In genomic region chr12:59076996-59077395, GRCm38 (mm10) we compare ENCODE assay signal across 22 mouse cellular contexts. TPM values are rescaled to one million over a fixed set of nuclear protein-coding genes. Genes with fewer than 3 reads are reported as not detected.
DNase-seq lines count a peak whose midpoint lies in the region; ATAC-seq and TF ChIP-seq lines count a peak whose summit lies in the region.
"Had no signal": no experiment of that assay in that cellular context is flagged by ENCODE, and none has a peak within 500 bp of the region (broad histone marks: within the 10 kb centered on the region; RNA-seq: fewer than 3 reads in every experiment).

No protein-coding gene starts in this region.

- ATAC-seq in stomach, postnatal 0 days (ENCODE audit: low FRiP score, low TSS enrichment) = no peak
- ATAC-seq in kidney, embryonic 14.5 days (ENCODE audit: low FRiP score, low TSS enrichment) = no peak
- ATAC-seq: activated CD4-positive, CD25-positive, alpha-beta regulatory T cell, adult 4 months; forebrain, embryonic 14.5 days; forebrain, embryonic 16.5 days; Patski had no signal

- WGBS in stomach, postnatal 0 days = 70% methylated on average over 3 of the region's 3 CpGs
- WGBS in kidney, embryonic 14.5 days = 84% methylated on average over 3 of the region's 3 CpGs

- intact Hi-C loops in heart, postnatal 10 days (cut with DNase I) = no loop called here

- no peaks in the 10 kb centered on the region for H3K27me3 ChIP-seq in stomach, postnatal 0 days (ENCODE audit: control insufficient read depth, insufficient read depth, low read length)
- no peaks in the 10 kb centered on the region for H3K27me3 ChIP-seq in kidney, embryonic 14.5 days (ENCODE audit: control insufficient read depth, insufficient read depth, low read length)
- H3K27me3 ChIP-seq: embryonic facial prominence, embryonic 13.5 days; embryonic facial prominence, embryonic 15.5 days; forebrain, embryonic 12.5 days; Patski had no signal

- H3K4me2 ChIP-seq in stomach, postnatal 0 days (replicated peaks; ENCODE audit: low read depth) = no peak overlapping the region
- no peak overlapping the region for H3K4me2 ChIP-seq in kidney, embryonic 14.5 days (replicated peaks; ENCODE audit: low read depth, low read length)
- H3K4me2 ChIP-seq: embryonic facial prominence, embryonic 13.5 days; embryonic facial prominence, embryonic 15.5 days; forebrain, embryonic 12.5 days had no signal

- no peak overlapping the region for H3K4me3 ChIP-seq in stomach, postnatal 0 days (ENCODE audit: low read depth, low read length)
- H3K4me3 ChIP-seq in kidney, embryonic 14.5 days (ENCODE audit: low read length) = no peak overlapping the region
- H3K4me3 ChIP-seq: embryonic facial prominence, embryonic 13.5 days; embryonic facial prominence, embryonic 15.5 days; erythroblast, embryonic 14.5 days; forebrain, embryonic 10.5 days; forebrain, embryonic 12.5 days had no signal

- TF ChIP-seq CTCF in stomach, postnatal 0 days (IDR thresholded peaks at IDR 0.05; ENCODE audit: low read depth) = no peak

- DNase-seq in heart, adult 11 months = peak; percentile 16
- DNase-seq in heart, postnatal 10 days = no peak
- peak; percentile 19 for DNase-seq in NIH3T3 (ENCODE audit: low read depth)
- DNase-seq in stomach, postnatal 0 days (ENCODE audit: low spot score) = no peak
- no peak for DNase-seq in frontal cortex, postnatal 36 days (ENCODE audit: low spot score in 2 of 2)
- DNase-seq: adrenal gland, postnatal 10 days; B cell, adult 2 months; cerebellum, adult 11-12 months; cerebellum, adult 2 months; cerebellum, adult 9-10 months; cerebellum, postnatal 10 days; cerebellum, postnatal 25 days had no signal

- H3K36me3 ChIP-seq in stomach, postnatal 0 days (ENCODE audit: control insufficient read depth, insufficient read depth, low read length) = peaks cover 5% of the 10 kb centered on the region; the same call in 1 of the 2 replicates
- H3K36me3 ChIP-seq in kidney, embryonic 14.5 days (ENCODE audit: control insufficient read depth, insufficient read depth, low read length) = peaks cover 19% of the 10 kb centered on the region

- no peak overlapping the region for H3K9ac ChIP-seq in stomach, postnatal 0 days (ENCODE audit: low read length)
- no peak overlapping the region for H3K9ac ChIP-seq in kidney, embryonic 14.5 days (ENCODE audit: low read depth, low read length)
- H3K9ac ChIP-seq: embryonic facial prominence, embryonic 13.5 days; embryonic facial prominence, embryonic 15.5 days; forebrain, embryonic 12.5 days had no signal

- peak overlapping the region; percentile 30; the same call in 1 of the 2 replicates for H3K27ac ChIP-seq in stomach, postnatal 0 days (replicated peaks)
- no peak overlapping the region for H3K27ac ChIP-seq in kidney, embryonic 14.5 days (ENCODE audit: low read depth, low read length)
- H3K27ac ChIP-seq: embryonic facial prominence, embryonic 13.5 days; embryonic facial prominence, embryonic 15.5 days; forebrain, embryonic 10.5 days; forebrain, embryonic 12.5 days had no signal

- no peak for TF ChIP-seq EP300 in stomach, postnatal 0 days (optimal IDR thresholded peaks at IDR 0.05)

- H3K9me3 ChIP-seq in stomach, postnatal 0 days (ENCODE audit: control insufficient read depth, low read length) = no peaks in the 10 kb centered on the region
- H3K9me3 ChIP-seq in kidney, embryonic 14.5 days (ENCODE audit: control insufficient read depth, low read length) = no peaks in the 10 kb centered on the region
- H3K9me3 ChIP-seq: embryonic facial prominence, embryonic 13.5 days; embryonic facial prominence, embryonic 15.5 days; forebrain, embryonic 10.5 days; forebrain, embryonic 12.5 days had no signal

- no peaks in the 10 kb centered on the region for H3K4me1 ChIP-seq in stomach, postnatal 0 days (replicated peaks; ENCODE audit: control insufficient read depth, insufficient read depth)
- no peaks in the 10 kb centered on the region for H3K4me1 ChIP-seq in kidney, embryonic 14.5 days (ENCODE audit: control insufficient read depth, insufficient read depth, low read length)
- H3K4me1 ChIP-seq: embryonic facial prominence, embryonic 13.5 days; embryonic facial prominence, embryonic 15.5 days; forebrain, embryonic 10.5 days; forebrain, embryonic 12.5 days had no signal

RNA-seq across cellular contexts. Expression of gene Pnn, which starts 10.3 kb away (rescaled TPM):
- total RNA-seq in heart, postnatal 10 days (2021) = 10 to 100 TPM; 26.1 to 29.4 TPM
- 30.2 and 39.2 TPM in 2 replicates for polyA plus RNA-seq in stomach, postnatal 0 days (2015; fragmentation: Nextera tagmentation; extraction: Ambion mirVana)
- polyA plus RNA-seq in kidney, embryonic 14.5 days (2014; fragmentation: Nextera tagmentation; extraction: Ambion mirVana) = 77.6 and 108 TPM in 2 replicates

RNA-seq across cellular contexts. Expression of gene Trappc6b, which starts 15.7 kb away (rescaled TPM):
- total RNA-seq in heart, postnatal 10 days (2021) = 10 to 100 TPM; 65.3 to 66.2 TPM
- 82.1 and 82.2 TPM in 2 replicates for polyA plus RNA-seq in stomach, postnatal 0 days (2015; fragmentation: Nextera tagmentation; extraction: Ambion mirVana)
- polyA plus RNA-seq in kidney, embryonic 14.5 days (2014; fragmentation: Nextera tagmentation; extraction: Ambion mirVana) = 64.7 and 76.5 TPM in 2 replicates

RNA-seq across cellular contexts. Expression of gene Mia2, which starts 18.6 kb away (rescaled TPM):
- total RNA-seq in heart, postnatal 10 days (2021) = 10 to 100 TPM; 62.8 to 65.1 TPM
- 60.1 and 69.4 TPM in 2 replicates for polyA plus RNA-seq in stomach, postnatal 0 days (2015; fragmentation: Nextera tagmentation; extraction: Ambion mirVana)
- 51.1 and 70.6 TPM in 2 replicates for polyA plus RNA-seq in kidney, embryonic 14.5 days (2014; fragmentation: Nextera tagmentation; extraction: Ambion mirVana)

Comparison
In these comparisons a context has a peak if more than half of its experiments do, and no peak if none do; other contexts are left out.
1. DNase-seq: peak in heart, adult 11 months (single experiment) and NIH3T3 (single experiment); none in heart, postnatal 10 days (0 of 2), stomach, postnatal 0 days (single experiment) and frontal cortex, postnatal 36 days (0 of 2).